Mouse (Mus musculus) activated CD4-positive, CD25-positive, alpha-beta regulatory T cell (primary cell): ENCODE measurements around the gene Cd8b1. TPM values are rescaled to one million over a fixed set of nuclear protein-coding genes. Genes with fewer than 3 reads are reported as not detected.

ENCODE experiments used
- polyA plus RNA-seq, 2 experiments: library from polyadenylated mRNA; unstranded; fragments of 100-300 nt; shearing (Covaris generic); gene quantifications; one replicate each; pipeline ENCODE4 v1.2.1; 2017

Cd8b1 gene
- polyA plus RNA-seq = 10 to 100 TPM; 24.3 to 30.2 TPM

DNA sequence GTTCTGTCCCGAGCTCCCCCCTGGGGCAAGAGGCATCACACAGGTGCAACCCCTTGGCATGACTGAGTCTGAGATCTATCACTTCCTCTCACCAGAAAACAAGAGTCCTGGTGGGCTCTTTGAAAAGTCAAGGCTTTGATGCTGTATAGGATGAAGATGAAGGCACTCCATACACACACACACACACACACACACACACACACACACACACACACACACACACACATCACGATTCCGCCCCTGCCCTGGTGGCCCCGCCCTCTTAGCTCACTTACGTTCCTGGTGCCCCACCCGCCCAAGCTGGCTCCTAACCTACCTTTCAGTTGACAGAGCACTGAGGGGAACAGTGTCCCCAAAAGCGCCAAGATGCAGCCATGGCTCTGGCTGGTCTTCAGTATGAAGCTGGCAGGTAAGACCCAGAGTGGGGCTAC, at the start of gene Cd8b1:
Gene Cd8b1 (plus strand): TSS at position 298 of the 431 bp plus-strand sequence.

GRCm38 (mm10) chr6:71321826-71322283, 733 bp upstream of the Cd8b1 start, which contains the start of gene Smyd1:
TSS of gene Smyd1 (minus strand) at chr6:71322233.

DNA sequence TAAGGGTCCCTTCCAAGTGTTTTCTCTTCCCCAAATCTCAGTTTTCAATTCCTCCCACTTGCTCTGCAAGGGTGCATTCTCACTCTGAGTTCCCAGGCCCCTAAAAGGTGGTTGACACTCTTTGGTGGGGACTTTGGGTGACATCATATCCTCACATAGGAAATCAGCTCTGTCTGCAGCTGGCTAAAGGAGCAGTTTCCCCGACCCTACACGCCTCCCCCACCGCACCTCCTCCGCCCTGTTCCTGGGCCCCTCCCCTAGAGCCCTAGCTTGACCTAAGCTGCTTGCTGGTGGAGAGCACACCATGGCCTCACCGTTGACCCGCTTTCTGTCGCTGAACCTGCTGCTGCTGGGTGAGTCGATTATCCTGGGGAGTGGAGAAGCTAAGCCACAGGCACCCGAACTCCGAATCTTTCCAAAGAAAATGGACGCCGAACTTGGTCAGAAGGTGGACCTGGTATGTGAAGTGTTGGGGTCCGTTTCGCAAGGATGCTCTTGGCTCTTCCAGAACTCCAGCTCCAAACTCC, 50.7 kb downstream of the Cd8b1 start, which contains the start of gene Cd8a:
Gene Cd8a (plus strand): TSS at position 179 of the 527 bp plus-strand sequence.

Other genes with a start within 250 kb of the Cd8b1 start
- gene Thnsl2, start 178.3 kb upstream of the Cd8b1 start, polyA plus RNA-seq = 1 to 10 TPM; 2.4 to 4.1 TPM
- gene Fabp1, start 123.0 kb upstream of the Cd8b1 start, polyA plus RNA-seq = not detected
- 10 to 100 TPM; 80.5 to 88.5 TPM for gene Krcc1, start 51.1 kb upstream of the Cd8b1 start, polyA plus RNA-seq
- not detected for gene Smyd1, start 555 bp upstream of the Cd8b1 start, polyA plus RNA-seq
- gene Cd8a, start 50.6 kb downstream of the Cd8b1 start, polyA plus RNA-seq = 1 to 10 TPM; 1.9 to 4.6 TPM
- 10 to 100 TPM; 33.4 to 43.4 TPM for gene Rmnd5a, start 117.8 kb downstream of the Cd8b1 start, polyA plus RNA-seq
- 10 to 100 TPM; 24.4 to 32.8 TPM for gene Rnf103, start 171.1 kb downstream of the Cd8b1 start, polyA plus RNA-seq
- gene Chmp3, start 221.0 kb downstream of the Cd8b1 start, polyA plus RNA-seq = 10 to 100 TPM; 71.7 to 74.2 TPM